Mouse (Mus musculus) embryonic facial prominence, embryonic 15.5 days (tissue): ENCODE data around the gene Phf19. TPM values are rescaled to one million over a fixed set of nuclear protein-coding genes. Genes with fewer than 3 reads are reported as not detected.

Experiments used
- ATAC-seq: fragments of 200-750 bp; cut with Nextera tagmentation; 2 replicates; pipeline ENCODE4 v1.8.0; 2017; ENCODE audit warnings: low read depth, moderate TSS enrichment; ENCODE audit not compliant: insufficient number of reproducible peaks, low FRiP score, low TSS enrichment
- H3K27ac ChIP-seq: fragments of 300-500 bp; sonication (generic); replicated peaks from 2 replicates; pipeline ENCODE4 v1.5.1; 2015; ENCODE audit warnings: mild to moderate bottlenecking, inconsistent platforms
- H3K27me3 ChIP-seq: fragments of 300-500 bp; sonication (generic); 2 replicates; pipeline ENCODE4 v1.6.1; 2015; ENCODE audit warnings: inconsistent platforms
- H3K36me3 ChIP-seq: fragments of 300-500 bp; sonication (generic); 2 replicates; pipeline ENCODE4 v1.6.1; 2015; ENCODE audit warnings: mild to moderate bottlenecking, inconsistent platforms
- H3K4me1 ChIP-seq: fragments of 300-500 bp; sonication (generic); 2 replicates; pipeline ENCODE4 v1.6.1; 2015; ENCODE audit warnings: inconsistent platforms
- H3K4me2 ChIP-seq: fragments of 300-500 bp; sonication (generic); replicated peaks from 2 replicates; pipeline ENCODE4 v1.6.1; 2015; ENCODE audit warnings: mild to moderate bottlenecking, inconsistent platforms
- H3K4me3 ChIP-seq: fragments of 300-500 bp; sonication (generic); replicated peaks from 2 replicates; pipeline ENCODE4 v1.5.1; 2015; ENCODE audit warnings: mild to moderate bottlenecking, inconsistent platforms
- H3K9ac ChIP-seq: fragments of 300-500 bp; sonication (generic); 2 replicates; pipeline ENCODE4 v1.6.1; 2015; ENCODE audit warnings: inconsistent platforms
- H3K9me3 ChIP-seq: fragments of 300-500 bp; sonication (generic); replicated peaks from 2 replicates; pipeline ENCODE4 v1.6.1; 2016; ENCODE audit warnings: inconsistent platforms
- WGBS: fragments of 180-500 bp; shearing (Covaris S2); methylation state at CpG from one replicate; pipeline ENCODE4 v1.1.7; 2015; 5-methylcytosine and 5-hydroxymethylcytosine counted together
- polyA plus RNA-seq: library from polyadenylated mRNA; unstranded; fragments of >200 nt; fragmentation: Nextera tagmentation; extraction: Ambion mirVana; gene quantifications from 2 replicates; pipeline ENCODE4 v1.2.1, GENCODE M21; 2015

The Phf19 gene
- polyA plus RNA-seq, 1 experiment from 2014 or later: 9.0 TPM

- ATAC-seq: no peak
- WGBS: 89% methylated on average over 8 of the region's 8 CpGs
- H3K27ac ChIP-seq: no peak overlapping the region
- peaks cover 89% of the 10 kb centered on the region for H3K36me3 ChIP-seq
- no peak overlapping the region for H3K4me3 ChIP-seq
- H3K9ac ChIP-seq: no peak overlapping the region
- no peaks in the 10 kb centered on the region for H3K4me1 ChIP-seq
- no peaks in the 10 kb centered on the region for H3K27me3 ChIP-seq
- no peak overlapping the region for H3K4me2 ChIP-seq
- no peaks in the 10 kb centered on the region for H3K9me3 ChIP-seq
These were observed 56.1 kb downstream of the Phf19 start for GRCm38 (mm10) chr2:34857728-34858127.

- H3K9ac ChIP-seq: no peak overlapping the region
- 82% methylated on average over 4 of the region's 4 CpGs for WGBS
- no peaks in the 10 kb centered on the region for H3K4me1 ChIP-seq
- no peak for ATAC-seq
- H3K36me3 ChIP-seq: peaks cover 91% of the 10 kb centered on the region
- no peak overlapping the region for H3K4me2 ChIP-seq
- H3K27ac ChIP-seq: no peak overlapping the region
- H3K27me3 ChIP-seq: no peaks in the 10 kb centered on the region
- no peak overlapping the region for H3K4me3 ChIP-seq
- H3K9me3 ChIP-seq: no peaks in the 10 kb centered on the region
These were observed 58.6 kb downstream of the Phf19 start for GRCm38 (mm10) chr2:34855265-34855664.

- 77% methylated on average over 1 of the region's 1 CpGs for WGBS
- Histone ChIP-seq H3K9me3 (no peaks in the 10 kb centered on the region), H3K27ac (no peak overlapping the region), H3K4me1 (no peaks in the 10 kb centered on the region), H3K27me3 (no peaks in the 10 kb centered on the region), H3K4me2 (no peak overlapping the region), H3K4me3 (no peak overlapping the region), H3K36me3 (peaks cover 27% of the 10 kb centered on the region), H3K9ac (no peak overlapping the region)
- no peak for ATAC-seq
These were observed 66.1 kb downstream of the Phf19 start for GRCm38 (mm10) chr2:34847702-34848101.

Other genes with a start within 250 kb of the Phf19 start
- 79.7 and 80.3 TPM in 2 replicates for gene Gapvd1, start 158.8 kb downstream of the Phf19 start, polyA plus RNA-seq
- gene Hspa5, start 142.1 kb downstream of the Phf19 start, polyA plus RNA-seq: 771 and 838 TPM in 2 replicates
- 38.9 and 41.0 TPM in 2 replicates for gene Rabepk, start 114.1 kb downstream of the Phf19 start, polyA plus RNA-seq
- gene Fbxw2, start 87.7 kb downstream of the Phf19 start, polyA plus RNA-seq: 90.4 and 95.6 TPM in 2 replicates
- gene Gm34653, start 81.0 kb downstream of the Phf19 start, polyA plus RNA-seq: 0.20 and 0.39 TPM in 2 replicates
- gene Cutal, start 39.6 kb downstream of the Phf19 start, polyA plus RNA-seq: 0.09 TPM in 1 of 2 replicates, not detected in the other
- 88.5 and 91.4 TPM in 2 replicates for gene Psmd5, start 39.1 kb downstream of the Phf19 start, polyA plus RNA-seq
- gene Traf1, start 47.7 kb upstream of the Phf19 start, polyA plus RNA-seq: 4.5 and 5.9 TPM in 2 replicates
- 0.37 TPM in 1 of 2 replicates, not detected in the other for gene Hc, start 147.4 kb upstream of the Phf19 start, polyA plus RNA-seq
- gene AI182371, start 187.5 kb upstream of the Phf19 start, polyA plus RNA-seq: 0.30 and 0.40 TPM in 2 replicates
- gene Cntrl, start 195.5 kb upstream of the Phf19 start, polyA plus RNA-seq: 23.3 and 24.3 TPM in 2 replicates